Mouse (Mus musculus) CD4-positive, CD25-positive, alpha-beta regulatory T cell, adult 2 months (primary cell): ENCODE data around the gene D3Ertd254e.
"Not testable (repeated sequence)": the region's sequence is repeated elsewhere in the genome, so short reads cannot be mapped to it uniquely, and the experiment has no call there.

ENCODE experiments used
- DNase-seq: peaks from one replicate; pipeline ENCODE4 v3.0.0-alpha.2; 2012; ENCODE audit warnings: low read depth, low spot score

D3Ertd254e gene

GRCm38 (mm10) chr3:36150934-36151686, at the start of gene D3Ertd254e:
Gene D3Ertd254e (plus strand): TSS chr3:36151017.
- peak; percentile 86 for DNase-seq

GRCm38 (mm10) chr3:36116076-36116475, 34.7 kb upstream of the D3Ertd254e start:
- no peak for DNase-seq

GRCm38 (mm10) chr3:36119684-36120548, 30.9 kb upstream of the D3Ertd254e start:
- no peak for DNase-seq

DNA sequence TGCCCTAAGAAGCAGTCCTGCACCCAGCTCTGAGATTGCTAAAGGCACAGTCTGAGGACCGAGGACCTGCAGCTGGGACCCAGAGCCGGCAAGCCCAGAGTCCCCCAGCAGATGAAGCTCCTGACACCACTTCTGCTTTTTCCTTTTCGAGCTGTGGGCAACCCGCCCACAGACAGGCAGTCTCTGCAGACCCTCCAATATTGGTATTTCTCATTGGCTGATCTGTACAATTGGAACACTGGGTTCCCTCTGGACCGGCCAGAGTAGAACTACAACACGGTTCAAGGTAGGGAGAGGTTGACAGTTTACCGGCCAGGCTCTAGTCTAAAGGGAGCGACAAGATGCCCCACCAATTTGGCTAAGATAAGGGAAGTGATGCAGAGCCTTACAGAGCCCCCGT, 24.6 kb upstream of the D3Ertd254e start:
- not testable (repeated sequence) for DNase-seq

DNA sequence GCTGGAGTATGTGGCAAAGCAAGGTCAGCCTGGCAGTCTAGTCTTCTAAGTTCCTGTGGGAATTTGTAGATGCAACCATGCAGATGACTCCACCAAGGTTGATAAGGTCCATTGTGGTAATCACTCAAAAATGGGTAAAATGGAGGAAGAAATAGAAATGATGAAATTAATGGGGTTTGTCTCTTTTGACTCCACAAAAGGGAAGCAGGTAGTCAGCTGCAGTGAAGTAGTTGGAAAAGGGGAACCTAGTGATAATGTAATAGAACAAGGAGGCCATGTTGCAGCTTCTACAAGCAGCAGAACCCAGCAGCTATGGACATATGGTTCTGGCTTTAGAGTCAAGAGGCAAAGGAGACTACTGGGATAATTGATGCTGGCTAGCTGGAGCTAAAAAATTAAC, 14.7 kb upstream of the D3Ertd254e start:
- DNase-seq = no peak

DNA sequence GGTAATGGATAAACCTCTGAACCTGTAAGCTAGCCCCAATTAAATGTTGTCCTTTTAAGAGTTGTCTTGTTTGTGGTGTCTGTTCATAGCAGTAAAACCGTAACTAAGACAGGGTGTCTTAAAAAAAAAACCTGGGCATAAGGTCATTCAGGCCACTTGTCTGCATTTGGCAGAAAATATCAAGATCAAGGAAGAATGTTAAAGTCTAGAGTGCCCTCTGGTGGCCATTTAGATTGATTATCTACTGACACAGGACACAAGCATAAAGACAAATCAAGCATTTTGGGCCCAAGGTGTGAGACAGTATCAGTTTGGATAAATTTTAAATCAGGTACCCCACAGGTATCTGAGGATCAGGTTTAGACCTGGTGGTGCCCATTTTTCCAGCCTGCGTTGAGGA, 13.3 kb upstream of the D3Ertd254e start:
- peak; percentile 75 for DNase-seq

DNA sequence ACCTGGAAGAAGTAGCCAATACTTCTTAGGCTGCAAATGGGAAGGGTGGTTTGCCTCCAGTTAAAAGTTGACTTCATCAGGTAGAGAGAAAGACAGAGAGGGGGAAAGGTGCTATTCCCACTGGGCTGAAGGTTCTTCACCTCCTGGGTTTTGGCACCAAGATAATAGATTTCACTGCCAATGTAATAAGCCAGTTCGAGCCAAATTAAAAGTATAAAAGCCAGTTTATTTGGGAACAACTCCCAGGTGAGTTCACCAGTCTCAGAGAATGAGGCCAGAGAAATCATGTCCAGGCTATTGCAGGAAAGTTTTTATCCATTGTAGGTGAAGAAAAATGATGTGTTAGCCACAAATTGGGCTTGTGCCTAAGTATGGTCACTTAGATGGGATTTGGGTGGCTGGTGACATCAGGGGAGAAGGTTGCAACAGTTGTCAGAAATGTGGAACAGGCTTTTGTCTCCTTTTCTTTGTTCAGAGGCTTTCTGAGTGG, 12.6 kb upstream of the D3Ertd254e start:
- DNase-seq = no peak

- no peak for DNase-seq
These were observed 11.8 kb upstream of the D3Ertd254e start for GRCm38 (mm10) chr3:36138996-36139395.

DNA sequence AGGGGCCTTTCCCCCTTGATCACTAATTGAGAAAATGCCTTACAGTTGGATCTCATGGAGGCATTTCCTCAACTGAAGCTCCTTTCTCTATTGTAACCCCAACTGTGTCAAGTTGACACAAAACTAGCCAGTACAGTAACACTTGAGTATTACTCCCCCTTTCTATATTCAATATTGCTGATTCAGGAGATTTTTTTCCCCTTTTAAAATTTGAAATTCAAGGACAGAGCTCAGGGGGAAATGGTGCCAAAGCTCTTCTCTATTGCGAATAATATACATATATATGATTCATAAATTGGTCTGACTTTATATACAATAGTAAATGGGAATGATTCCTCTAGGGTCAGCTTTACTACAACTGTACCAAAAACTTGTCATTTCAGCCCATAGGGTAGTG, 282 bp upstream of the D3Ertd254e start:
- DNase-seq = no peak

DNA sequence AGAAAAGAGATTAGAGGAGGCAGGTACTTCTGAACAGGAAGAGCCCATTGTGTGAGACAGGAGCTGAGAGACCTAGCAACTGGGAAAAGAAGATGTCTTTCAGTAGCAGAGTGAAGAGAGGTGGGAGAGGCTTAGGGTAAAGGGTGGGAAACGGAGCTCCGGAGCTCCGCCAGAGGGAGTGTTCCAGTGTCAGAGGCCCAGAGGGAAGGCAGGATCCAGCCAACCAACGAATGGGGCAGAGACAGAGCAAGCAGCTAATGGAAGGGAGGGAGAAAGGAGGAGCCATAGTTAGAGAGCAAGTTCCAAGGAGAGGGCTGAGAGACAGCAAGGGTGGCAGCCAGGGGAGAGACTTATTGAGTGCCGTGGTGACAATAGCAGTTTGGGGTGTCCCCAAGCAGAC, 4.5 kb downstream of the D3Ertd254e start:
- DNase-seq = no peak

- DNase-seq = no peak
These were observed 19.9 kb downstream of the D3Ertd254e start for GRCm38 (mm10) chr3:36170670-36171210.

GRCm38 (mm10) chr3:36171348-36171747, 20.5 kb downstream of the D3Ertd254e start:
- DNase-seq = no peak

DNA sequence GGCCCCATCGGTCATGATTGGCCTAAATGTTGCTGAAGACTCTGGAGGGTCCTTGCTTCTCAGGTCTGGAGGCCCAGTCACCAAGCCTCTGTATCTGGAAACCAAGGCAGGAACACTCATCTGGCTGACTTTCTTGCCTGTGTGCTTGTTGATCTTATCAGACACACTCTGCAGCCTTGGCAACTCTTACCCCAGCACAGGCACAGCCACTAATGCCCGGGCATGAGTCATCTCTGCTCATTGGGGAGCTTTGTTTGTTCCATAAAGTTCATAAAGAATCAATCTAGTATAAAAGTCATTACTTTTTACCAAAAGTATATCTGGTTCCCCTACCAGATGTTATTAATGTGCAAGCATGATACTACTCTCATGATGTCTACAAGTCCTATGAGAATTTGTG, 22.9 kb downstream of the D3Ertd254e start:
- no peak for DNase-seq

DNA sequence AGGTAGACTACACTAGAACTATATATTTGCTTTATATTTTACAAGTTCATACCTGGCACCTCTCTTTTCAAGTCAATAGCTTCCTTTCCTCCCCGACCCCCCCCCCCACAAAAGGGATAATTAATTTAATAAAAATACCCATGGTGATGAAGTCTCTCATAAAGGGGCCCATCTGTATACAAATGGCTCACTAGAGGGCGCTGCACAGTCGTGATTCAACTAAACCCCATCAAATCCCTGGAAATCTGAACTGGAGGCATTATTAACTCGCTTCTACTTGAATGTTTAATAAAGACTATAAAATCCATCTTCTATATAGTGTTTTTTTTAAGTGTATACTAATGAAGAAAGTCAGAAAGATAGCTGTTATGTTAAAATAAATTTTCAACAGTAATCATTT, 30.7 kb downstream of the D3Ertd254e start:
- peak; percentile 55 for DNase-seq

DNA sequence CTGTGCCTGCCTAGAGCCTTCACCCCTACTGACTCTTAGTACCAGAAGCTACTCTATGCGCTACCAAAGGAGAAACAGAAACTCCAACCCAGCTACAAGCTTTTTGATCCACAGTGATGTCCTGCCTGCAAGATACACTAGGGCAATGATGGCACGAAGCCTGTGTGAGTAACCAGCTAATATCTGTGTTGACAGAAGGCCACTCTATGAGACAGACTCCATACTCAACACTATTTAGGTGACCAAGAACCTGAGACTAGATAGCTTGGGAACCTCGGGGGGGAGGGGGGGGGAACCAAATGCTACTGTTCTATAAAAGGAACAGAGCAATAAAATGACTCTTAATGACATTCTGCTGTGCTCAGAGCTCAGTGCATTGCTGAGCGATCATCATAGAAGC, 35.7 kb downstream of the D3Ertd254e start:
- DNase-seq = no peak

- no peak for DNase-seq
These were observed 38.4 kb downstream of the D3Ertd254e start for GRCm38 (mm10) chr3:36189243-36189642.

- DNase-seq = no peak
These were observed 50.3 kb downstream of the D3Ertd254e start for GRCm38 (mm10) chr3:36201098-36201497.

GRCm38 (mm10) chr3:36202932-36203331, 52.1 kb downstream of the D3Ertd254e start:
- DNase-seq = no peak

GRCm38 (mm10) chr3:36207520-36208264, 56.9 kb downstream of the D3Ertd254e start:
- DNase-seq = no peak

DNA sequence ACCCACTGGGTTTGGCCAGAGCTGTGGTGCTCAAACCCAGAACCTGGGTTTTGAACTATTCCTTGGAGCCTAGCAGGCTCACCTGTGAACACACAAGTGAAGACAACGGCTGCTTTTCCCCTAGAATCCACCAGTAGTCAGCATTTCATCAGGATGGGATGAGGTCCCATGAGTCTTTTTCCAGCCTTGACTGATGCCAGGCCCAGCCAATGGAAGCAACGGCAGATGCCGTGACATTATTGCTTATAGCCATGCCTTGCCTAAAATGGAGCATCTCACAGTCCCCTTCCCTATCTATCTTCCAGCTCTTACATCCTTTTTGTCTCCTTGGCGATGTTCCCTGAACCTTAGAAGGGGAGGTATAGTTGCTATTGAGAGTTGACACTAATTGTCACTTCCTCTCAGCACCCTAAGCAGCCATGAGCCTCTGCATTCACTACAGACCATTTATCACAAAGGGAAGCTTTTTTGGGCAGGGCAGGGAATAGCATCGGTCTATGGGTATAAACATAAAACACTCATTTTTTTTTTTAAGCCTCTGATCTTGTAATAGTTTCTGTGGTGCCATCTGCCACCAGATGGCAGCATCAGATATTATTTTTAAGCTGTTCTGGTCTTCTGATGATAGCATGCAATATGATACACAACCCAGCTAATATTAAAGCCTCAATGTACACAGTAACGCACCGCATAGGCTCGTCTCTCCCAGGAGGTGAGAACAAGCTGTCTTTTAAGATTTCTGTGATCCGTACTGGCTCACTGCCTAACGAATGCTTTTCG, 59.1 kb downstream of the D3Ertd254e start:
- DNase-seq = peak; percentile 46

DNA sequence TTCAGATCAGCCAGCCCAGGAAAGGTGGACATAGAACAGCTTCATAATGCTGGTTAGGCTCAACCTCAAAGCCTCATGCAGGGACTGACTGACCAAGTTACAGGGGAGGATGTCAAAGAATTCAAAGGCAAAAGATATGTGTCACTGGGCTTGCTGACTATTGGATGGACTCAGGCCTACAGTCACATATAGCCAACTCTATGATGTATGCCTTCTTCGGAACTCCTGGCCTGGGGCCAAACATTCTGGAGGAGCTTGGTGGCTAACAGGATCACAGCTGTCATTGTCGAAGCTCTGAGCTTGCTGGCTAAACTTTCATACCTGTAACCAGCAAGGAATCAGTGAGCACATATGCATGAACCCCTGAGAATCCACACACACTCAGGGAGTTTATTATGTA, 60.1 kb downstream of the D3Ertd254e start:
- DNase-seq = no peak
